Mouse (Mus musculus) adrenal gland, adult (tissue): ENCODE measurements at regions not wholly inside any gene's neighbourhood (a gene's known extent, or its start where the extent isn't known, plus 50 kb on each side); places are given as distances from the start of the nearest gene placed in this dataset.
"Not testable (repeated sequence)": the region's sequence is repeated elsewhere in the genome, so short reads cannot be mapped to it uniquely, and the experiment has no call there.

ENCODE experiments used
- DNase-seq, 2 experiments: peaks; one replicate each; pipeline ENCODE4 v3.0.0; 2022 to 2023; ENCODE audit warnings: low spot score in 1 of 2; ENCODE audit not compliant: inconsistent age in 2 of 2

DNA sequence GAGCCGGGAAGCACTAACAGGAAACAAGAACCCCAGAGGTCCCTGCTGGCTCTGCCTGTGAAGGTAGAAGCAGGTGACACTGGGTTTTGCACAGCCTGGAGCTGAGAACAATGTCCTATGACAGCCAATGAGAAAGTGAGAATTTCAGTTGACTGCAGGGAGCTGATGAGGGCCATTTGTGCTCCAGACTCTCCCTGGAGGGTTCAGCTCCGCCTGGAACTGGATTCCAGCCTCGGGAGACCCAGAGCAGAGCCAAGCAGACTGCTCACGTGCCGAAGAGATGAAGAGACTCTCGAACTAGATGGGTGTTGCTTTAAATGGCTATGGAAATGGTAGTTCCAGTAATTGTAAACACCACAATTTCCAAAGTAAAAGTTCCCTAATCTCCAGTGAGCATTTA, 93.5 kb downstream of the Cand1 start:
- no peak for DNase-seq

DNA sequence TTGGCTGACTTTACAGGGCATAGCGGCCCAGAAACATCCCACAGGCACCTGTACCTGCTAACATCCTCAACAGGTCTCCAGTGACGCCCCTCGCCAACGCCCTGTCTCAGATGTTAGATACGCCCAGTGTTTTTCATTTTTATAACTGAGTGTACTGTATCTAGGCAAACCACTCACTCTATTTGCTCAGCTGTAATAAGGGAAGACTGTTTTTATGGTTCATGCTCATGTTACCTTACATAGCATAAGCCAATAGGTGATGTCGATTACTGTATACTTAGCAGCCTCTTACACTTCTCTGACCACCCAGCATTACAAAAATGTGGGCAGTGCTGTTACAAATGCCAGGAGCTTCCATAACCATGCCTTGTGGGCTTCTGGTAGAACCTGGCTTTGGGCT, 97.0 kb downstream of the Cand1 start:
- DNase-seq = no peak

DNA sequence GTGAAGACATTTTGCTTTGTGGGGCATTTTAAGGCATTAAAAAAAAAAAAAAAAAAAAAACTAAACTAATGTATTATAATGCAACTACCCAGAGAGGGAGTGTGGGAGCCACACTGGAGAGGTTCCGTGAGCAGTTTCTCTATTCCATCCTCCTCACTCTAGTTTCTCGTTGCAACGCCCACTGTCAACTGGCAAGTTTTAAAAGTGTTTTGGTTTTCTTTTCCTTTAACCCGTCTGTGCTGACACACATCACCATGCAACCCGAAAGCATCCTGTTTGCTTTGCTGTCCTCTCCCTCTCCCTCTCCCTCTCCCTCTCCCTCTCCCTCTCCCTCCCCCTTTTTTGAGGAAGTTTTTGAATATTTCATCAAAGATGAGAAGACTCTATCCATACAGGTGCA, 97.5 kb downstream of the Cand1 start:
- DNase-seq = no peak

DNA sequence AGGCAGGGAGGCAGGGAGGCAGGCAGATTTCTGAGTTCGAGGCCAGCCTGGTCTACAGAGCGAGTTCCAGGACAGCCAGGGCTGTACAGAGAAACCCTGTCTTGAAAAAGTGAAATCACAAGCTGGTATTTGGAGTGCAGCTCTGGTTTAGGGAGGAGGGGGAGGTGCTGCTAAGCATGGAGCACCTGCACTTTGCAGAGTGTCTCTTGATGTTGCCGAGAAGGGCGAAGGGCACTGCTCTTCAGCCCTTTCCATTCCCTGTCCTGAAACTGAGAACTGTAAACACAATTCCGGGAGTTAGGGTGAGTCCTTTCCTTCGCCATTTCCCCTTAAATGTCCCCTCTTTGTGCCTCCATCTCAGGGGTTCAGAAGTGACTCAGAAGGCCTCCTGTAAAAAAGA, 101.6 kb downstream of the Cand1 start:
- DNase-seq = no peak

DNA sequence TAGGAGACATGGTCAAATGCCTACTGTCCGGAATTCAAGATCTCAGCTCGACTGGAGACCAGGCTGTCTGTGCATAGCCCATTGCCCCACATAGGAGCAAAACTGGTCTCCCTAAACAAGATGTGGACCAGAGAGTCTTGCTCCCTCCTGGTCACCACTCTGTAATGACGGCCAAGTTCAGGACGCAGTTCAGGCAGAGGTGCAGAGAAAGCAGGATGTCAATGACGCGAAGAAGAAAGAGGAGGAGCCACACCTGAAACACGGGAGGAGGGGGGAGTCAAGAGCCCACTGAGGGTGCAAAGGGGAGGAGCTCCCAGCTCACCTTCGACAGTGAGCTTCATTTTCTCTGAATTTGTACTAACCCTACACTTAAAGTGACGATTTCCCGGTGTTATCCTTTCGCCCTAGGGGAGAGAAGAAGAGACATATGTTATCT, 104.3 kb downstream of the Cand1 start:
- DNase-seq = no peak

DNA sequence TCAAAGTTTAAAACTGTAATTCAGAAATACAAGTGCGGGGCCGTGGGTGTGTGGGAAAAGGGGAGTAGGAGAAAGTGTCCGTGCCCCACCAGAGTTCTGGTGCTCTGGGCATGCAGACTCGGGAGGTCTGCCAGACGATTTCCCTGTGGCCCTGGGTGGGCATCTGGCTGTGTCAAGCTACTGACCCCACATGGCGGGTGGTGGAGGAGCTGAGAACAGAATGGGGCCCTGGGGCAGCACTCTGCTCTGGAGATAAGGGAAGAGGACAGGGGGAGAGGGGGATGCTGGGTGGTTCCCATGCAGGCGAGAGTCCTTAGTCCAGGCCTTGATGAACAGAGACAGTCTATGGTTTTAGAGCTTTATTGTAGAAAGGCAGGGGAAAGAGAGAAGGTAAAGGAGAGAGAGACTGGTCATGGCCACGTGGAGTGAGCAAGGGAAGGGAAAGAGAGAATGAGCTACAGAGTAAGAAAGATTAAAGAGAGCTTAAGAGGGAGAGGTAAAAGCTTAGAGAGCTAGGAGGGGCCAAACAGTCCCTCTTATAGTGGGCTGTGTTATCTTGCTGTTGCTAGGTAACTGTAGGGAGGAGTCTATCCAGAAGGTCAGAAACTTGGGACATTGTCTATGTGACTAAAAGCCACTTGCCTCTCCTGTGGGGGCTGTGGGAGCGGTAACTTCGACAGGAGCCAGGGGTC, 104.9 kb downstream of the Cand1 start:
- no peak for DNase-seq

DNA sequence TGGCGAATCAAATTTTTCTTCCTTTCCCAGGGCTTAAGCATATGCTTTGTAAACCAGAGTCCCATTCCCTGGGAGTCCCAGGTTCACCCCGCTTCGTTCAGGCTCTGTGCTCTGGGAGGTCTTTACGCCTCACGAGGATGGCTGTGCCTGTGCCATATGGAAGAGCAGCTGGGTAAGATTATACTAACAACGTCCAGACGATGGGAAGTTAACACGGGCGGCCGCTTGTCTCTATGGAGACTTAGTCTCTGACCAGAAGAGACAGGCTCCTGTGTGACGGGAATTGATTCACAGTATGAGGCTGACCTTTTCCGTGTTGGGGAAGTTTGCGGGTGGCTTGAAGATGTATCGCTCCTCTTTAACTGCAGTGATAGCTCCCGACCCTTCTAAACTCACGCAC, 107.9 kb downstream of the Cand1 start:
- peak in 1 of 2 experiments; percentile 43 for DNase-seq

DNA sequence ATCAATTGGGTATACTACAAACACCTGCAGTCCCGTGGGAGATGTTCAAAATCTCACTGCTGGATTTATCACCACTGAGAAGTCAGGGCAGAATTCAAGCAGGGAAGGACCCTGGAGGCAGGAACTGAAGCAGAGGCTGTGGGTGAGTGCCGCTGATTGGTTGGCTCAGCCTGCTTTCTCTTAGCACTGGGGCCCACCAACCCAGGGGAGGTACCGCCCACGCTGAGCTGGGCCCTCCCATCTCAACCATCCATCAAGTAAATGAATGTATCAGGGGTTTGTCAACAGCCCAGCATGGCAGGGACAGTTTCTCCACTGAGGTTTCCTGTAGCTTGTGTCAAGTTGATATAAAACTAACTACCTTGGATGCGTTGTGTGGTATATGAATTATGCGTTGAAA, 109.2 kb downstream of the Cand1 start:
- no peak for DNase-seq

DNA sequence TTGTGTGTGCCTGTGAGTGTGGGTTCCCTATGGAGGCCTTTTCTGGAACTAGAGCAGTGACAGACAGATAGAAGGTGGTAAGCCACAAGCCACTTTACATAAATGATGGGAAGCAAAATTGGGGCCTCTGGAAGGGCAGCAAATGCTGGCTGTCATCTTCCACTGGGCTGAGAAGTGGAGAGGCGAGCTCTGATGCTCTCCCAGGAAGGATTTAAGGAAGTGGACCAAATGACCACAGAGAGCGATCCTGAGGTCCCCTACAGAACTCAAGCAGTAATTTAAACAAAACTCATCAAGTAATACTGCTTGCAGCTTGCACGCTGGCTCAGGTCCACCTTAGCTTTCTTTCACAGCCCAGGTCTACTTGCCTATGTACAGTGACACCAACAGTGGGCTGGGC, 111.8 kb downstream of the Cand1 start:
- DNase-seq = no peak

DNA sequence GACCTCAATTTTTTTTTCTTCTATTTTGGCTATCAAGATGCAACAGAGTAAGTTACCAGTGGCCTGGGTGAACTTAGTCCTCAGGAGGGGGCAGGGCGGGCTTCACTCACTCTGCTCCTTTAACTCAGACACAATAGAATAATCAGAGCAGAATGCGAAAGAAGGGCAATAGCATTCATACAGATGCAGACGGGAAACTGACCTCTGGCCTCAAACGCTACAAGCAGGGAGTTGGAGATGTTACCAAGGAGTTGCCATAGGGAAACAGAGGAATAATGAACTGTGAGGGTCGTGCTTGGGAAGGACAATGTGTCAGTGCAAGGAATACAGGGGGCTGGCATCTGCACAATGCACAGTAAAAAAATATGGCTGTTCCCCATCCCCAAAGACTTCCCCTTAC, 116.3 kb downstream of the Cand1 start:
- no peak for DNase-seq

DNA sequence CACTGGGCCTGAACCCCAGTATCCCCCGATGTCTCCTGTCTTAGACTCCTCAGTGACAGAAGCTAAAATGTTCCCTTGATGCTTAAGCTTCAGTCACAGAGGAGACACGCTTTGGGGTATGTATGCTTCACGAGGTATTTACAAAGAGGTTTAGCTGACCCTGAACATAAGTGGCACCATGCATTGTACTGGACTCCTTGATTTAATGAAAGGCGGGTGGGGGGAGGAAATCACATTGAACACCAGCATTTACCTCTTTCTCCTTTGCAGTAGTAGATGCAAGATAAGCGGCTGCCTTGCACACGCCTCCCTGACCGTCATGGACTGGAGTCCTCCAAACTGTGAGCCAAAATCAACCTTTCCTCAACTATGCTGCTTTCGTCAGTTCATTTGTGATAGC, 117.5 kb downstream of the Cand1 start:
- no peak for DNase-seq

DNA sequence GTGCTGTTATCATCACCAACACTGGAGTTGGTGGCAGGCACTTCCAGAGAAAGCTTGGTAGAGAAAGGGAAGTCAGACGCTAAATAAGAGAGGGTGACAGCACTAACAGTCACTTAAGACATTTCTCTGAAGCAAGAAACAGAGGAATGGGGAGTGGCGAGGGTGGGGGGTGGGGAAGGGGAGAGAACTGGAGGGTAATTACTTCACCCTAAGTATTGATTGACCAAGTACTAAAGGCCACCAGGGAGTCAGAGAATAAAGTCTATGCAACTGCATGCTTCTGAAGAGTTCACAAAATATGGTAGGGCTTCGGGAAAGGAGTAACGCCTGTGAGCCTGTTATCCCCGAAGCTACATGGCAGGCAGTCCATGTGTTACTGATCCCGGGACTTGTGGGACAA, 118.3 kb downstream of the Cand1 start:
- no peak for DNase-seq

DNA sequence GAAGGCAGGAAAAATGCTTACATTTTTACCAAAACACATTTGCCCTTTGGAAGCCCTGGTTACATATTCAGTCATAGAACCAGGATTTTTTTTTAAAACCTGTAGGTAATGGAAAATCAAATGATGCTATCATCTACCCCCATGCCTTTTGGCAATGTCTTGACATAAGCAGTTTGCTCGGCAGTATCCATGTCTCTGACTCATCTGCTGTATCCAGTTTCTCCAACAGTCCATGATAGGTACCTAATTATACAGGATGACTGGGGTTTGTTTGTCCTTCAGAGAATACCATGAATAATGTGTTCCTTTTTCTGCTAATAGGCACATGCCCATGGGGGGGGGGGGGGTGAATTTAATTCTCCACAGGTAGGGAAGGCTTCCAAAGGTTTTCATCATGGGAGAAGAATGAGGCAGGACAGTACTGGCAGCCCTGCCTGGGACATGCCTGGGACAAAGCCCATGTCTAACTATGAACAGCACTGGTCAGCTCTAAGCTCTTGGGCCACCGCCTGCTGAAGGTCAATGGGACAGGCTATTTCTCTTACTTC, 122.9 kb downstream of the Cand1 start:
- no peak for DNase-seq

DNA sequence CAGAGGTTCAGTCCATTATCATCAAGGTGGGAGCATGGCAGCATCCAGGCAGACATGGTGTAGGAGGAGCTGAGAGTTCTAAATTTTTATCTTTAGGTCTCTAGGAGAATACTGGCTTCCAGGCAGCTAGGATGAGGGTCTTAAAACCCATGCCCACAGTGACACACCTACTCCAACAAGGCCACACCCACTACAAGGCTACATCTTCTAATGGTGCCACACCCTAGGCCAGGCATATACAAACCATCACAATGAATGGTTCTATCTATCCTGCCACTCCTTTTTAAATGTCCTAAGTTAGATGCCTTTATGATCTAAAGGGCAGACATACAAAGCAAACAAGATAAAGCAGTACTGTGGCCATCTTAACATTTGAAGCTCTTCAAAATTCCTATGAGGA, 124.7 kb downstream of the Cand1 start:
- not testable (repeated sequence) for DNase-seq

DNA sequence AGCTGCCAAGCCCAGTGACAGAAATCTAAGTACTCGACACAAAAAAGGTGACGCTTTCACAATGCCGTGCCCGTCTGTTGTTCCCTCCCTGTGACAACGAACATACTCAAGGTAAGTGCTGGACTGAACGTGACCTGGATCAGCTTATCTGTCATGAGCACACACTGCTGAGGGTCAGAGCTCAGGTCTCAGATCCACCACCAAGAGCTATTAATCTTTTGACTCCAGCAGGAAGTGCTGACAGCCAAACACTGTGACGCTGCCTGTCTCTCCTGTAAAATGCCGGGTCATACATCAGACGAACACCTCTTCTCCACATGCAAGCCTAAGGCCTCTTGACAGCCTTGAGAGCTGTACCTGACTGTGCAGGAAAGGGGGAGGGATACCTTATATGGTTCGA, 125.2 kb downstream of the Cand1 start:
- no peak for DNase-seq

DNA sequence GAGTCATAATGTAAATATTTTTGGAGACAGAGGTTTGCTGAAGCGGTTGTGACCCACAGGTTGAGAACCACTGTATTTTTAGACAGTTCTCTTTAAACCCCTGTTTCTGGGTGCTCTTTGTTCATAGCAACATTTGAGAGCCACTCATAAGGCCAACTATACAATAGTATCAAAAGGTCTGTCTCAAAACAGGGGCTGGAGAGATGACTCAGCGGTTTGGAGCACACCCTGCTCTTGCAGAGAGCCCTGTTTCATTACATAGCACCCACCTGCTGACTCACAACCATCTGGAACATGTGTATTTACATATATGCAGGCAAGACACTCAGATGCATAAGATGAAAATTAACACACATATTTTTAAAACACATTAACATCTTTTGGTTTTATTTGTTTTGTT, 128.0 kb downstream of the Cand1 start:
- DNase-seq = no peak

DNA sequence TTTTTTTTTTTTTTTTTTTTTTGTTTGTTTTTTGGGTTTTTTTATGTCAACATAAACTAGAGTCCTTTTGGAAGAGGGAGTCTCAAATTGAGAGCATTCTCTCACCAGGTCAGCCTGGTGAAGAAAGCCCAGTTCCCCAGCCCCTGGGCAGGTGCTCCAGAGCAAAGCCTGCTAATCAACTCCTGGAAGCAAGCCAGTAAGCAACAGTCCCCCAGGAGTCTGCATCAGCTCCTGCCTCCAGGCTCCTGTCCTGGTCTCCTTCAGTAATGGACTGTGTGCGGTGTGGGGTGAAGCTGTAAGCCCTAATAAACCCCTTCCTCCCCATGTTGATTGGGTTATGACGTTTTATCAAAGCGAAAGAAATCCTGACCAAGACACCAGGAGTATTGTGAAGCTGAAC, 128.4 kb downstream of the Cand1 start:
- no peak for DNase-seq

DNA sequence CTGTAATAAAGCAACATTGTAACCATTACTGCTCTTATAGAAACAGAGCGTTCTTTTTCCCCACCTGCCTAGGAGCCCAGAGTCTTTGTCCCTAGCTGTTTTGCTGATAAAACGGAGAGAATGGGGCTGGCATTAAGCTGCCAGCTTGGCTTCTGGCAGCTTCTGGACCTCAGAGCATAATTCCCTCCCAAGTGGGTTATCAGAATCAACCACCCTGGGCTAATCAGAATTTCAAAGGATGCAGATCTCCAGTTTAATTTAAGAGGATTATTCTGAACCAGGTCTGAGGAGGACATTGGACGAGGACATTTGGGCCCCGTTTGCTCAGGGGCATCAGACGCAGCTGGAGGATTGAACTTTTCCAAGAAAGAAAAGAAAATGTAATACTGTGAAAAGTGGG, 129.2 kb downstream of the Cand1 start:
- no peak for DNase-seq

DNA sequence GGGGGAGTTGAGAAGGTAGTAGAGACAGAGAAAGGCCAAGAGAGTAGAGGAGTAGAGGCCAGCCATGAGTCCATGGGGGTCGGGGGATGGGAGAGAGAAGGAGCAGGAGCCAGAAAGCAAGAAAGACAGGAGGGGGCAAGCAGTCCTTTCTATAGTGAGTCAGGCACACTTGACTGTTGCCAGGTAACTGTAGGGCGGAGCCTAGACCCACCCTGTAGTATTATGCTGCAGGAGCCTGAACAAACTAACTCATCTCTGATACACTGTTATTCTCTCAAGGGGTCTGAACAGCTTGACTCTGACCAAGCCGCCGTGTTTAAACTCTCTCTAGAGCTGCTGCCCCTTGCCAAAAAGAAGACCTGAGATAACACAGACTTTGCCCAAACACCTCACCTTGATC, 130.6 kb downstream of the Cand1 start:
- DNase-seq = no peak

DNA sequence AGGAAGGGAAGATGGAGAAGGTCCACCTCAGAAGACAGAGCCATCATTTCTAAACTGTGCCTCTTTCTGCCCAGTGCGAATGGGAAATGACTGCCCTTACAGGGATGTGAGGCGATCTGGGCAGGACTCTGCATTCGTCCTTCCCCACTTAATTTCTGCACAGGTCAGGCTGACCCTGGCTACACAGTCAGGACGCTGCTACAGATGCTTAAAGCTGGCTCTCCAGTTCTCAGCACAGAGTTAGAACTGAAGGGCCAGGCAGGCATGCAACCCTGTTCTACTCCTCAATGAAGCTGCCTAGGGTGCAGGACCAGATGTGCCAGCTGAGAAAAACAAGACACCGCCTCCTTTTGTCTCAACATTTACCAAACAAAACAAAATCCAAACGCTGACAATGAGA, 132.1 kb downstream of the Cand1 start:
- no peak for DNase-seq

DNA sequence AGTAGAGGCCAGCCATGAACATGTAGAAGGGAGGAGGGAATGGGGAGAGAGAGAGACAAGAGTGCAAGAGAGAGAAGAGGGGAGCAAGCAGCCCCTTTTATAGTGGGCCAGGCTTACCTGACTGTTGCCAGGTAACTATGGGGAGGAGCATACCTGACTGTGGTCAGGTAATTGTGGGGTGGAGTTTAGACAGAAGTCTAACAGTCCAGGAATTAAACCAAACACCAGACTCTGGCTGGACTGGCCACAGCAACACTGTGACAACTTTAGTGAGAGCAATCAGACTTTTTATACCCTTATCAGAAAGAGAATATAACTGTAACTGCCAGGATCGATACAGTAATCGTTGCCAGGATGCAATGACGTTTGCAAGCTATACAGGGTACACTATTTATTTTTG, 133.8 kb downstream of the Cand1 start:
- DNase-seq = no peak

DNA sequence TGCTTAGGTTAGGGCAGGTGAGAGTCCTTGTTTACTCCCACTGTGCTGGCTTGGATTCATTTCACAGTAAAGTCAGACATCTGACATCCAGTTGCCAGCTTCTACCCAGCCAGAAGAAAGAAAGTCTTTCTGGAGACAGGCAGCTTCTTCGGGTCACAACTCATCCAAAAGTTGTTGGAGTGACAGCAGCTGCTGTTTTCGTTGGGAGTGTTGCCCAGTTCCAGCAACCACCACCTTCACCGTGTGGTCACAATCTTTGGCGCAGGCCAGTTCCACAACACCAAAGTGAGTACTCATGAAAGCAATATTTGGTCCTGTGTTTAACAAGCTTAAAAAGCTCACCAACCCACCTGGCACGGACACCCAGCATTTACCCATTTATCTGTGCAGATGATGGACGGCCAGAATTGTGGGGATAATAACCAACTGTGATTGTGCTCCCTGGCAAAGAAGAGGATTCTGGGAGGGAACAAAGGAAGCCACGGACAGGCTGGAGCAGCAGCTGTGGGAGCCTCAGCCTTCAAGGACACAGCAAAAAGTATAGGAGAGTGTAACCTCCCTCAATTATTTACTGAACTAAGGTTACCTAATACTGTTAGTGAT, 134.5 kb downstream of the Cand1 start:
- DNase-seq = no peak

DNA sequence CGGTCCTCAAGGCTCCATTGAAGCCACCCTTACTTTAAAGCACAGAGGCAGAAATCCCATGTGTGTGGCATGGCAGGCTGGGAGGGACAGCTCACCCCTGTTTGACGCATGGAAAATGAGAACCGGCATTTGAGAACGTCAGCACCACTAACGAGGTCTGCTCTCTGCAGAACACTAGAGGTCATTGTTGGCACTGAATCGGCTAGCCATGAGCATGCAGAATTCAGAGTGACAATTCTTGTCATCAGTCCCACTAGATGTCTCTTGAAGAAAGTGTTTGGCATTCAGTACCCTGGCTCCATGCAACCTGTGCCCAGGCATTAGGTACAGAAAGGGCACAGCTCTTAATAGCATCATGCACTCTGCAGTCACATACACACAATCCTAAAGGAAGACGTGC, 139.3 kb downstream of the Cand1 start:
- DNase-seq = peak in 1 of 2 experiments; percentile 33
